Mouse (Mus musculus): Measurements from ENCODE around the gene Clcn7.

GRCm38 (mm10) chr17:25183232-25183631, 50.0 kb downstream of the Clcn7 start:
- TF ChIP-seq CTCF (IDR thresholded peaks at IDR 0.05; ENCODE audit: insufficient read depth, low read depth, low read length) (no peak), POLR2A (IDR thresholded peaks at IDR 0.05; ENCODE audit: insufficient read depth, low read depth, low read length) (no peak)

All from olfactory bulb, adult 2 months (tissue).